Mouse (Mus musculus): ENCODE results near the gene Snapc1.

- TF ChIP-seq CTCF (IDR thresholded peaks at IDR 0.05) (no peak), EP300 (IDR thresholded peaks at IDR 0.05; ENCODE audit: insufficient read depth, low read depth, low read length) (no peak)
Measured at GRCm38 (mm10) chr12:74023260-74023659, 59.0 kb downstream of the Snapc1 start.

All from heart, adult 2 months (tissue).